Mouse (Mus musculus): ENCODE measurements at regions not wholly inside any gene's neighbourhood (a gene's known extent, or its start where the extent isn't known, plus 50 kb on each side); places are given as distances from the start of the nearest gene placed in this dataset.

- Histone ChIP-seq H3K4me2 (ENCODE audit: low read depth, low read length) (no peak overlapping the region), H3K27ac (replicated peaks; ENCODE audit: low read depth, low read length) (peak overlapping the region; percentile 9)
These were observed 108.9 kb upstream of the L3mbtl4 start for GRCm38 (mm10) chr17:68164666-68165065.

GRCm38 (mm10) chr17:68165171-68165825 lies 108.3 kb upstream of the L3mbtl4 start:
- Histone ChIP-seq H3K4me1 (ENCODE audit: control insufficient read depth, insufficient read depth, low read length) (peaks cover 32% of the 10 kb centered on the region), H3K4me2 (ENCODE audit: low read depth, low read length) (no peak overlapping the region), H3K9ac (ENCODE audit: low read depth, low read length) (no peak overlapping the region), H3K9me3 (ENCODE audit: control insufficient read depth, low read length) (no peaks in the 10 kb centered on the region), H3K4me3 (ENCODE audit: low read depth, low read length) (no peak overlapping the region), H3K27me3 (replicated peaks; ENCODE audit: control insufficient read depth, insufficient read depth, low read length) (no peaks in the 10 kb centered on the region), H3K27ac (replicated peaks; ENCODE audit: low read depth, low read length) (peak overlapping the region; percentile 9), H3K36me3 (ENCODE audit: control insufficient read depth, insufficient read depth, low read length) (no peaks in the 10 kb centered on the region)
- ATAC-seq (ENCODE audit: low read depth), result 0 out of 2 replicates have a peak, but pooled peaks have one; percentile 41
- DNase-seq (ENCODE audit: low spot score), result peak; percentile 73
- 28% methylated on average over 15 of the region's 15 CpGs for WGBS

More at GRCm38 (mm10) chr17:68164666-68165065, 108.9 kb upstream of the L3mbtl4 start:
- no peak overlapping the region for H3K9ac ChIP-seq (ENCODE audit: low read depth, low read length)
- DNase-seq (ENCODE audit: low spot score), result no peak
- no peak for ATAC-seq (ENCODE audit: low read depth)
- no peaks in the 10 kb centered on the region for H3K27me3 ChIP-seq (replicated peaks; ENCODE audit: control insufficient read depth, insufficient read depth, low read length)
- no peaks in the 10 kb centered on the region for H3K36me3 ChIP-seq (ENCODE audit: control insufficient read depth, insufficient read depth, low read length)
- no peak overlapping the region for H3K4me3 ChIP-seq (ENCODE audit: low read depth, low read length)
- H3K9me3 ChIP-seq (ENCODE audit: control insufficient read depth, low read length), result no peaks in the 10 kb centered on the region
- 72% methylated on average over 2 of the region's 2 CpGs for WGBS
- H3K4me1 ChIP-seq (ENCODE audit: control insufficient read depth, insufficient read depth, low read length), result peaks cover 32% of the 10 kb centered on the region

GRCm38 (mm10) chr17:68166397-68166796 lies 107.2 kb upstream of the L3mbtl4 start:
- Histone ChIP-seq H3K27ac (replicated peaks; ENCODE audit: low read depth, low read length) (no peak overlapping the region), H3K9me3 (ENCODE audit: control insufficient read depth, low read length) (no peaks in the 10 kb centered on the region), H3K4me3 (ENCODE audit: low read depth, low read length) (no peak overlapping the region), H3K4me1 (ENCODE audit: control insufficient read depth, insufficient read depth, low read length) (peaks cover 32% of the 10 kb centered on the region), H3K36me3 (ENCODE audit: control insufficient read depth, insufficient read depth, low read length) (no peaks in the 10 kb centered on the region), H3K4me2 (ENCODE audit: low read depth, low read length) (no peak overlapping the region), H3K27me3 (replicated peaks; ENCODE audit: control insufficient read depth, insufficient read depth, low read length) (no peaks in the 10 kb centered on the region), H3K9ac (ENCODE audit: low read depth, low read length) (no peak overlapping the region)
- WGBS, result 67% methylated on average over 4 of the region's 4 CpGs
- DNase-seq (ENCODE audit: low spot score) (peak; percentile 75), ATAC-seq (ENCODE audit: low read depth) (no peak)

GRCm38 (mm10) chr17:68172838-68173237 lies 100.8 kb upstream of the L3mbtl4 start:
- H3K4me1 ChIP-seq (ENCODE audit: control insufficient read depth, insufficient read depth, low read length), result no peaks in the 10 kb centered on the region
- no peak for DNase-seq (ENCODE audit: low spot score)
- H3K4me2 ChIP-seq (ENCODE audit: low read depth, low read length), result no peak overlapping the region
- H3K9me3 ChIP-seq (ENCODE audit: control insufficient read depth, low read length), result no peaks in the 10 kb centered on the region
- H3K27me3 ChIP-seq (replicated peaks; ENCODE audit: control insufficient read depth, insufficient read depth, low read length), result no peaks in the 10 kb centered on the region
- 91% methylated on average over 7 of the region's 7 CpGs for WGBS
- ATAC-seq (ENCODE audit: low read depth), result no peak
- no peaks in the 10 kb centered on the region for H3K36me3 ChIP-seq (ENCODE audit: control insufficient read depth, insufficient read depth, low read length)
- H3K9ac ChIP-seq (ENCODE audit: low read depth, low read length), result no peak overlapping the region
- H3K4me3 ChIP-seq (ENCODE audit: low read depth, low read length), result no peak overlapping the region
- H3K27ac ChIP-seq (replicated peaks; ENCODE audit: low read depth, low read length), result no peak overlapping the region

GRCm38 (mm10) chr17:68176611-68177165 lies 96.9 kb upstream of the L3mbtl4 start:
- DNase-seq (ENCODE audit: low spot score) (peak; percentile 72), ATAC-seq (ENCODE audit: low read depth) (no peak)
- H3K4me3 ChIP-seq (ENCODE audit: low read depth, low read length), result no peak overlapping the region
- H3K9ac ChIP-seq (ENCODE audit: low read depth, low read length), result no peak overlapping the region
- H3K36me3 ChIP-seq (ENCODE audit: control insufficient read depth, insufficient read depth, low read length), result no peaks in the 10 kb centered on the region
- H3K9me3 ChIP-seq (ENCODE audit: control insufficient read depth, low read length), result no peaks in the 10 kb centered on the region
- H3K4me1 ChIP-seq (ENCODE audit: control insufficient read depth, insufficient read depth, low read length), result no peaks in the 10 kb centered on the region
- 64% methylated on average over 9 of the region's 9 CpGs for WGBS
- no peak overlapping the region for H3K27ac ChIP-seq (replicated peaks; ENCODE audit: low read depth, low read length)
- H3K27me3 ChIP-seq (replicated peaks; ENCODE audit: control insufficient read depth, insufficient read depth, low read length), result no peaks in the 10 kb centered on the region
- no peak overlapping the region for H3K4me2 ChIP-seq (ENCODE audit: low read depth, low read length)

GRCm38 (mm10) chr17:68177835-68178234 lies 95.8 kb upstream of the L3mbtl4 start:
- ATAC-seq (ENCODE audit: low read depth) (no peak), DNase-seq (ENCODE audit: low spot score) (no peak)
- Histone ChIP-seq H3K27ac (replicated peaks; ENCODE audit: low read depth, low read length) (no peak overlapping the region), H3K9ac (ENCODE audit: low read depth, low read length) (no peak overlapping the region), H3K4me2 (ENCODE audit: low read depth, low read length) (no peak overlapping the region), H3K36me3 (ENCODE audit: control insufficient read depth, insufficient read depth, low read length) (no peaks in the 10 kb centered on the region), H3K9me3 (ENCODE audit: control insufficient read depth, low read length) (no peaks in the 10 kb centered on the region), H3K27me3 (replicated peaks; ENCODE audit: control insufficient read depth, insufficient read depth, low read length) (no peaks in the 10 kb centered on the region), H3K4me3 (ENCODE audit: low read depth, low read length) (no peak overlapping the region), H3K4me1 (ENCODE audit: control insufficient read depth, insufficient read depth, low read length) (no peaks in the 10 kb centered on the region)
- 28% methylated on average over 2 of the region's 2 CpGs for WGBS

GRCm38 (mm10) chr17:68185385-68185784 lies 88.2 kb upstream of the L3mbtl4 start:
- Histone ChIP-seq H3K27me3 (replicated peaks; ENCODE audit: control insufficient read depth, insufficient read depth, low read length) (no peaks in the 10 kb centered on the region), H3K9me3 (ENCODE audit: control insufficient read depth, low read length) (no peaks in the 10 kb centered on the region), H3K27ac (replicated peaks; ENCODE audit: low read depth, low read length) (no peak overlapping the region), H3K4me1 (ENCODE audit: control insufficient read depth, insufficient read depth, low read length) (0 out of 2 replicates have a peak, but pooled peaks cover 3% of the 10 kb centered on the region), H3K9ac (ENCODE audit: low read depth, low read length) (no peak overlapping the region), H3K4me3 (ENCODE audit: low read depth, low read length) (no peak overlapping the region), H3K36me3 (ENCODE audit: control insufficient read depth, insufficient read depth, low read length) (no peaks in the 10 kb centered on the region), H3K4me2 (ENCODE audit: low read depth, low read length) (no peak overlapping the region)
- ATAC-seq (ENCODE audit: low read depth) (no peak), DNase-seq (ENCODE audit: low spot score) (peak; percentile 31)
- WGBS, result 12% methylated on average over 2 of the region's 2 CpGs

GRCm38 (mm10) chr17:68189888-68190287 lies 83.7 kb upstream of the L3mbtl4 start:
- Histone ChIP-seq H3K4me1 (ENCODE audit: control insufficient read depth, insufficient read depth, low read length) (0 out of 2 replicates have a peak, but pooled peaks cover 3% of the 10 kb centered on the region), H3K36me3 (ENCODE audit: control insufficient read depth, insufficient read depth, low read length) (no peaks in the 10 kb centered on the region), H3K9me3 (ENCODE audit: control insufficient read depth, low read length) (no peaks in the 10 kb centered on the region), H3K9ac (ENCODE audit: low read depth, low read length) (no peak overlapping the region), H3K27ac (replicated peaks; ENCODE audit: low read depth, low read length) (no peak overlapping the region), H3K27me3 (replicated peaks; ENCODE audit: control insufficient read depth, insufficient read depth, low read length) (no peaks in the 10 kb centered on the region), H3K4me3 (ENCODE audit: low read depth, low read length) (no peak overlapping the region), H3K4me2 (ENCODE audit: low read depth, low read length) (no peak overlapping the region)
- WGBS, result 69% methylated on average over 4 of the region's 4 CpGs
- ATAC-seq (ENCODE audit: low read depth) (no peak), DNase-seq (ENCODE audit: low spot score) (no peak)

- WGBS, result 80% methylated on average over 4 of the region's 4 CpGs
- ATAC-seq (ENCODE audit: low read depth) (no peak), DNase-seq (ENCODE audit: low spot score) (no peak)
- Histone ChIP-seq H3K27me3 (replicated peaks; ENCODE audit: control insufficient read depth, insufficient read depth, low read length) (no peaks in the 10 kb centered on the region), H3K9ac (ENCODE audit: low read depth, low read length) (no peak overlapping the region), H3K4me1 (ENCODE audit: control insufficient read depth, insufficient read depth, low read length) (peaks cover 2% of the 10 kb centered on the region; the same call in 1 of the 2 replicates), H3K36me3 (ENCODE audit: control insufficient read depth, insufficient read depth, low read length) (no peaks in the 10 kb centered on the region), H3K9me3 (ENCODE audit: control insufficient read depth, low read length) (no peaks in the 10 kb centered on the region), H3K27ac (replicated peaks; ENCODE audit: low read depth, low read length) (no peak overlapping the region), H3K4me3 (ENCODE audit: low read depth, low read length) (no peak overlapping the region), H3K4me2 (ENCODE audit: low read depth, low read length) (no peak overlapping the region)
These were observed 68.1 kb upstream of the L3mbtl4 start for GRCm38 (mm10) chr17:68205545-68205944.

Data from embryonic facial prominence, embryonic 14.5 days (tissue).